ENCODE assay signal across 10 mouse cellular contexts in genomic region chr11:80551634-80552033, GRCm38 (mm10).
DNase-seq lines count a peak whose midpoint lies in the region; ATAC-seq lines count a peak whose summit lies in the region.
"Had no signal": no experiment of that assay in that cellular context is flagged by ENCODE, and none has a peak within 500 bp of the region (broad histone marks: within the 10 kb centered on the region; RNA-seq: fewer than 3 reads in every experiment).

No protein-coding gene starts in this region.

- DNase-seq in left cerebral cortex, postnatal 14 days (ENCODE audit: low spot score in 2 of 2): peak; percentile 42 to 63
- DNase-seq in left cerebral cortex, adult 8-10 months (ENCODE audit: low spot score in 2 of 2): no peak
- DNase-seq in cerebellum, adult 11 months: peak; percentile 26
- peak; percentile 41 to 48 for DNase-seq in cerebellum, postnatal 25 days
- DNase-seq in urinary bladder, adult 2 months (ENCODE audit: low spot score): no peak
- no peak for DNase-seq in kidney, postnatal 36 days
- DNase-seq: spleen, adult 18-20 months; thymus, adult 18-20 months had no signal

- intact Hi-C loops in left cerebral cortex, postnatal 14 days (cut with DNase I): loop anchor here (5.0 kb wide), 2 partner anchors 39 to 74 kb away; partner anchors contain the start of gene Cdk5r1

- ATAC-seq in megakaryocyte, adult 5-6 weeks (ENCODE audit: poor library complexity, severe bottlenecking): peak; percentile 57
- ATAC-seq: intestine, postnatal 0 days had no signal

Comparison
In these comparisons a context has a peak if more than half of its experiments do, and no peak if none do; other contexts are left out.
1. DNase-seq: peak in left cerebral cortex, postnatal 14 days (2 of 2), cerebellum, adult 11 months (single experiment) and cerebellum, postnatal 25 days (2 of 2); none in left cerebral cortex, adult 8-10 months (0 of 2), urinary bladder, adult 2 months (single experiment) and kidney, postnatal 36 days (0 of 2).